Mouse (Mus musculus) lung, adult 2 months (tissue): Measurements from ENCODE around the gene Fads2.

Experiments
- CTCF ChIP-seq: fragments of 200-500 bp; IDR thresholded peaks from 2 replicates; pipeline ENCODE4 v1.5.1; 2011; ENCODE audit warnings: mild to moderate bottlenecking, low read length, control low read depth; ENCODE audit not compliant: insufficient read depth
- POLR2A ChIP-seq: fragments of 200-500 bp; IDR thresholded peaks from 2 replicates; pipeline ENCODE4 v1.6.1; 2011; ENCODE audit warnings: low read depth, mild to moderate bottlenecking, control low read depth, low read length, borderline replicate concordance; ENCODE audit errors: extremely low read depth

DNA sequence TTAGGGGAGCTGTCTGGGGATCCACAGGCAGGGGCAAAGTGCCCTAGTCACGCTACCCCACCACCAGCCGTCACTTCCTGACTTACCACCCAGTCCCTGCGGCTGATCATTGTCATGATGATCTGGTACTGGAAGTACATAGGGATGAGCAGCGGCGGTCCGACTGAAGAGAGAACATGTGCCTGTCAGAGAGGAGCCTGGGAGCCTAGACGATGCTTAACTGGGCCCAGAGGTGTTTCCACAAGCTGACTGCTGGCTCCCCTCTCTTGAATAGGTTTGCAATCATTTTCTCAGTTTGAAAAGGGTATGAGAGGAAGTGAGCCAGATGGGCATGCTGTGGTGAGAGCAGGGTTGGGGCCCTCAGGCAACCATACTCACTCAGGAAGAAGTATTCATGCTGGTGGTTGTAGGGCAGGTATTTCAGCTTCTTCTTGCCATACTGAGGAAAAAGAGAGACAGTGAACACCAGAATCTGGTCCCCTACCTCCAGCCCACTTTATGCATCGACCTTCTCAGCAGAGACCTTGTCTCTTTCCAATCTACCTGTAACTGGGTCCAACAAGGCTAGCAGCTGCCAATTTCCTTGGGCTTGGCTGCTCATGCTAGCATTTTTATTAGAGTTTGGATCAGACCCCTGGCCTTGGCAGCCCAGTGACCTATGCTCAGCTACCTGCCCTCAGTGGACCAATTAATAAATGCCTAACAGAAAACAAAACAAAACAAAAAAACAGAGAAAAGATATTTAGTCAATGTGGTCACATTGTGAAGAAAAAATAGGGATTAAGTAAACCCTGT lies 31.2 kb downstream of the Fads2 start:
- TF ChIP-seq CTCF (no peak), POLR2A (no peak)
